Mouse (Mus musculus) right cerebral cortex, postnatal 10 days (tissue): ENCODE data around the gene Ttpal.
A peak's percentile ranks its signal among the peaks of the same experiment; 100 is the strongest.
"Not testable (repeated sequence)": the region's sequence is repeated elsewhere in the genome, so short reads cannot be mapped to it uniquely, and the experiment has no call there.

Source experiments
- DNase-seq, 2 experiments: peaks; one replicate each; pipeline ENCODE4 v3.0.0; 2021; ENCODE audit warnings: low spot score in 2 of 2

The Ttpal gene

GRCm38 (mm10) chr2:163631223-163631622 lies 29.1 kb downstream of the Ttpal start:
- no peak for DNase-seq

GRCm38 (mm10) chr2:163631715-163632114 lies 29.6 kb downstream of the Ttpal start:
- DNase-seq: no peak

GRCm38 (mm10) chr2:163634211-163634610 lies 32.1 kb downstream of the Ttpal start:
- no peak for DNase-seq

GRCm38 (mm10) chr2:163636057-163636456 lies 33.9 kb downstream of the Ttpal start:
- DNase-seq: no peak

- no peak for DNase-seq
Measured at GRCm38 (mm10) chr2:163637655-163638266, 35.6 kb downstream of the Ttpal start.

GRCm38 (mm10) chr2:163640493-163640892 lies 38.4 kb downstream of the Ttpal start:
- no peak for DNase-seq

GRCm38 (mm10) chr2:163641681-163642080 lies 39.6 kb downstream of the Ttpal start:
- DNase-seq: no peak

- DNase-seq: peak; percentile 44 to 56
Measured at GRCm38 (mm10) chr2:163642685-163643575, 40.8 kb downstream of the Ttpal start.

- no peak for DNase-seq
Measured at GRCm38 (mm10) chr2:163643576-163643971, 41.5 kb downstream of the Ttpal start.

GRCm38 (mm10) chr2:163644047-163644446 lies 41.9 kb downstream of the Ttpal start:
- DNase-seq: no peak

- DNase-seq: peak; percentile 98 to 99
Measured at GRCm38 (mm10) chr2:163644575-163645385, 42.7 kb downstream of the Ttpal start, which contains the start of gene Serinc3. Serinc3 (minus strand) TSS chr2:163645131.

GRCm38 (mm10) chr2:163645700-163646460 lies 43.8 kb downstream of the Ttpal start:
- DNase-seq: no peak

GRCm38 (mm10) chr2:163646461-163647080 lies 44.5 kb downstream of the Ttpal start:
- no peak for DNase-seq

GRCm38 (mm10) chr2:163655699-163656098 lies 53.6 kb downstream of the Ttpal start:
- not testable (repeated sequence) for DNase-seq

GRCm38 (mm10) chr2:163657486-163657885 lies 55.4 kb downstream of the Ttpal start:
- no peak for DNase-seq

- peak; percentile 93 to 94 for DNase-seq
Measured at GRCm38 (mm10) chr2:163657975-163658886, 56.1 kb downstream of the Ttpal start, which contains the start of gene Pkig. Pkig (plus strand) TSS chr2:163658386.

- peak in 1 of 2 experiments; percentile 42 for DNase-seq
Measured at GRCm38 (mm10) chr2:163658941-163659340, 56.8 kb downstream of the Ttpal start.

- no peak for DNase-seq
Measured at GRCm38 (mm10) chr2:163659431-163659830, 57.3 kb downstream of the Ttpal start.

- DNase-seq: no peak
Measured at GRCm38 (mm10) chr2:163660103-163660701, 58.1 kb downstream of the Ttpal start.
